Mouse (Mus musculus): Measurements from ENCODE around the gene Emc6. TPM values are rescaled to one million over a fixed set of nuclear protein-coding genes. Genes with fewer than 3 reads are reported as not detected.

Gene Emc6
- total RNA-seq, 1 experiment from 2014 or later: 115 TPM

Other genes starting within 250 kb of the Emc6 start
- 10.8 and 25.5 TPM in 2 replicates for gene Atp2a3, start 215.9 kb downstream of the Emc6 start, total RNA-seq (2021)
- gene P2rx1, start 177.9 kb downstream of the Emc6 start, total RNA-seq (2021): 0.98 and 1.2 TPM in 2 replicates
- gene Camkk1, start 158.0 kb downstream of the Emc6 start, total RNA-seq (2021): 1.3 and 1.5 TPM in 2 replicates
- gene Ncbp3, start 129.3 kb downstream of the Emc6 start, total RNA-seq (2021): 9.2 and 10.9 TPM in 2 replicates
- 0.30 and 1.7 TPM in 2 replicates for gene Itgae, start 86.5 kb downstream of the Emc6 start, total RNA-seq (2021)
- gene Haspin, start 38.7 kb downstream of the Emc6 start, total RNA-seq (2021): 2.6 and 3.2 TPM in 2 replicates
- gene P2rx5, start 16.6 kb downstream of the Emc6 start, total RNA-seq (2021): 12.7 and 14.2 TPM in 2 replicates
- gene Tax1bp3, start within 50 bp of the Emc6 start, total RNA-seq (2021): 69.6 and 69.7 TPM in 2 replicates
- 12.9 and 16.6 TPM in 2 replicates for gene Ctns, start 22.0 kb upstream of the Emc6 start, total RNA-seq (2021)
- gene Shpk, start 22.4 kb upstream of the Emc6 start, total RNA-seq (2021): 10.3 and 11.8 TPM in 2 replicates
- 0.15 TPM in 1 of 2 replicates, not detected in the other for gene Trpv1, start 57.3 kb upstream of the Emc6 start, total RNA-seq (2021)
- 0.15 TPM in 2 replicates for gene Trpv3, start 90.4 kb upstream of the Emc6 start, total RNA-seq (2021)
- gene Aspa, start 152.6 kb upstream of the Emc6 start, total RNA-seq (2021): 27.6 and 38.0 TPM in 2 replicates
- gene Gm49340, start 152.7 kb upstream of the Emc6 start, total RNA-seq (2021): not detected in 2 replicates
- 2.0 and 3.0 TPM in 2 replicates for gene Spata22, start 152.7 kb upstream of the Emc6 start, total RNA-seq (2021)
- gene Olfr20, start 173.7 kb upstream of the Emc6 start, total RNA-seq (2021): not detected in 2 replicates
- gene Olfr376, start 194.2 kb upstream of the Emc6 start, total RNA-seq (2021): not detected in 2 replicates
- not detected in 2 replicates for gene Olfr1, start 222.6 kb upstream of the Emc6 start, total RNA-seq (2021)